Mouse (Mus musculus): ENCODE measurements around the gene Sh2b1.

Gene Sh2b1

DNA sequence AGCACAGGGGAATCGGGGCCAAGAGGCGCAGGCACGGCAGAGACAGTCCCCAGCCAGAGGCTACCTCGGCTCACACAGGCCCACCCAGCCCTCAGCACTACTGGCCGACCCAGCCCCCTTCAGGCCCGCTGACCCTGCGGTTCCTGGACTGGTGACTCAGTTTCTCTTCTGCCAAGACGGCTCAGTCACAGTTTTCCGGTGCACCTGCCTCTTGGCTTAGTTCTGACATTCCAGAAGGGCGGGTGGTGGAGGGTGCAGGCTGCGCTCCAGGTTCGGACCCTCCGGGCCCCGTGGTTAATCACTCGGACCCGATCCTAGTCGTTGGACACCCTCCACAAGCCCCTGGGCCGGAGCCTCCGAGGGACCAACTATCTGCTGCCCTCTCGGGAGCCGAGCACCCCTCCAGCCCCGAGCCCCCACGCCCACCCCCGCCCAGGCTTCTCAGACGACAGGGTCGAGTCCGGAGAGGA lies 703 bp downstream of the Sh2b1 start:
- no peak for DNase-seq (ENCODE audit: extremely low spot score, low spot score)

DNA sequence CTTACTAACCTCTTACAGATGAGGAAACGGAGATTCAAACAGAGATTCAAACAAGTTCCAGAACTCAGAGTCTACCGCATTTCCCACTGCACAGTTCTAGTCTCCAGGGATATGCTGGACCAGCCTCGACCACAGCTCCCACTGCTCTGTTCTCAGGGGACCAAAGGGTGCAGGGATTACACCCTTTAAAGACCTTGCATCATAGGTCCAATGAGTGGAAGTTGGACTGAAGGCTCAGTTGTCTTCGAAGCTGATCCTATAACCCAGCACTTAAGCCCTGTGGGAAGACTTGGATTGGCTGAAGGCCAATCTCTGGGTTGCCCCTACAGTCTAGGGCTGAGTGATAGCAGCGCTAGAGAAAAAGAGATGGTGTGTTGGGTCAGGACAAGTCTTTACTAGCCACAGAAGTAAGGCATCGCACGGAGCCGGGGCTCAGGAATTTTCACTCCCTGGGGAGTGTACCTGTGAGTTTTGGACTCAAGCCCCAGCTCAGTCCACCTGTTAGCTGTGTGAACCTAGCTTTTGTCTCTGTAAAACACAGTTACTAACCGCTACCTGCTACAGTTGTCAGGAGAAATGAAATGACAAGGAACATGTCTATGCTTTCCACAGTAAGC lies 1.6 kb downstream of the Sh2b1 start:
- no peak for DNase-seq (ENCODE audit: extremely low spot score, low spot score)

- DNase-seq (ENCODE audit: extremely low spot score, low spot score) = no peak
Observed at GRCm38 (mm10) chr7:126472713-126473112, 2.5 kb downstream of the Sh2b1 start.

- no peak for DNase-seq (ENCODE audit: extremely low spot score, low spot score)
Observed at GRCm38 (mm10) chr7:126472306-126472705, 2.9 kb downstream of the Sh2b1 start.

- no peak for DNase-seq (ENCODE audit: extremely low spot score, low spot score)
Observed at GRCm38 (mm10) chr7:126471853-126472252, 3.4 kb downstream of the Sh2b1 start.

- no peak for DNase-seq (ENCODE audit: extremely low spot score, low spot score)
Observed at GRCm38 (mm10) chr7:126471361-126471760, 3.9 kb downstream of the Sh2b1 start.

- no peak for DNase-seq (ENCODE audit: extremely low spot score, low spot score)
Observed at GRCm38 (mm10) chr7:126470077-126470476, 5.1 kb downstream of the Sh2b1 start.

GRCm38 (mm10) chr7:126467834-126468627 lies 7.2 kb downstream of the Sh2b1 start:
- DNase-seq (ENCODE audit: extremely low spot score, low spot score) = no peak

GRCm38 (mm10) chr7:126467271-126467670 lies 8.0 kb downstream of the Sh2b1 start:
- no peak for DNase-seq (ENCODE audit: extremely low spot score, low spot score)

- DNase-seq (ENCODE audit: extremely low spot score, low spot score) = no peak
Observed at GRCm38 (mm10) chr7:126466707-126467106, 8.5 kb downstream of the Sh2b1 start.

- no peak for DNase-seq (ENCODE audit: extremely low spot score, low spot score)
Observed at GRCm38 (mm10) chr7:126466116-126466515, 9.1 kb downstream of the Sh2b1 start.

DNA sequence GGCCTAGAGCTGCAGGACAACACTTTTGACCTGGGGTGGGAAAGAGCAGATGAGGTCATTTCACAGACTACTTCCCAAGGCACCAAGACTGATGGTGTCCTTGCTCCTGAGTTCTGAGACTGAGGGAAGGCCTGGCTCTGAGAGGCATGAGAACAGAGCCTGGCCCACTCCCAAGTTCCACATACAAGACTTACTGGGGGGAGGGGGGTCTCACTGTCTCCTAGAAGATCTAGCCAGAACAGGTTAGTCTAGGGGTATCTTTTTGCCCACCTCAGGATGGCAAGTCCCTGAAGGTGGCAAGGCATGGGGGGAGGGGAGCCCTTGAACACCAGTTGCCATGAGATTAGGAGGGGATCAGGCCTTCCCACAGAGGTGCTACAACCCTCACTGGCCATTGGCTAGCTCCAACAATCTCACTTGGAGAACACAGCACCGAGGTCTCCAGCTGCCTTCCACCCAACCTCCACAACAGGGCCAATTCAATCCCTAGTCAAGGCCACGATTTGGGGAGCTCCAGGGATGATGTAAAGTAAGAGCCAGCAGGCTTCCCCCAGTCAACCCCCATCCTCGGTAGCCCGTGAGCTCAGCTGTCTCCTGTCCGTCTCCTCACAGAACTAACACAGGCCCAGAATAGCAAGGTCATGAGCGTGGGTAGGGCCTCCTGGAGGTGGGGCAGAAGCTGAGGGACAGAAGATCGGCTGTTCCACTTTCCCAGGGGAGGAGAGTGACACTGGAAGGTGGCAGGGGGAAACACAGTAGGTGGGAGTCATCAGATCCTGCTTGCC lies 9.8 kb downstream of the Sh2b1 start:
- DNase-seq (ENCODE audit: extremely low spot score, low spot score) = no peak

DNA sequence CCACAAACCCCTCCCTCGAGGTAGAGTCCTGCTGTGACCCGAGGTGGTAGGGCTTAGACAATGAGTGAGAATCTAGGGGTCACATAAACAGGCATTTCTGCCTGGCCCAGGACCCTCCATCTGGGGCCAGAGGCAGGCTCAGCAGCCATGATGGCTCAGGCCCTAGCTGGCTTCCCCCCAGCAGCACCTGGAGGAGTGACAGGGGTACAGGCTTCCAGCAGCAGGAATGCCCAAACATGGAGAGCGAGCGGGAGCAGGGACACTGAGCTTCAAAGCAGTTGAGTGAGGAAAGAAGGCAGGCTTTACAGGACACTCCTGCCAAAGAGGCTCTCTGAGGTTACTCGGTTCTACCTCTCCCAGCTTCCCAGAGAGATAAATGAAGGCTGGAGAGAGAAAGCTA lies 10.4 kb downstream of the Sh2b1 start:
- DNase-seq (ENCODE audit: extremely low spot score, low spot score) = no peak

DNA sequence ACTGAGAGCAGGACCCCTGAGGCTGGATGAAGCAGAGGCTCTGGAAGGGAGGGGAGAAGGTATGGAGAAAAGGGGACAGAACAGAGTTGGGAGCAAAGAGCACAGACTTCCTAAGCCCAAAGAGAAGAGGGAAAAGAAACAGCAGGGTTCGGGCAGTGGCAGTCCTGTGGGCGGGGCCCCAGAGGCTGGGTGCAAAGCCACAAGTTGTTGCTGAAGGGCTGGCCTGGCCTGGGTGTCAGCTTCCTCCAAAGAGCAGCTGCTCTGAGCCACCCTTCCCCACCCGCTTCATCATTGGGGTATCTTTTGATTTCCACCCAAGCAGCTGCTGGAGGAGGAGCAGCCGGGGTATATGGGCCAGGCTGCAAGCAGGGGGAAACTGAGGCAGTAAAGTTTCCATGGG lies 11.1 kb downstream of the Sh2b1 start:
- DNase-seq (ENCODE audit: extremely low spot score, low spot score) = no peak

GRCm38 (mm10) chr7:126463547-126463946 lies 11.7 kb downstream of the Sh2b1 start:
- no peak for DNase-seq (ENCODE audit: extremely low spot score, low spot score)

DNA sequence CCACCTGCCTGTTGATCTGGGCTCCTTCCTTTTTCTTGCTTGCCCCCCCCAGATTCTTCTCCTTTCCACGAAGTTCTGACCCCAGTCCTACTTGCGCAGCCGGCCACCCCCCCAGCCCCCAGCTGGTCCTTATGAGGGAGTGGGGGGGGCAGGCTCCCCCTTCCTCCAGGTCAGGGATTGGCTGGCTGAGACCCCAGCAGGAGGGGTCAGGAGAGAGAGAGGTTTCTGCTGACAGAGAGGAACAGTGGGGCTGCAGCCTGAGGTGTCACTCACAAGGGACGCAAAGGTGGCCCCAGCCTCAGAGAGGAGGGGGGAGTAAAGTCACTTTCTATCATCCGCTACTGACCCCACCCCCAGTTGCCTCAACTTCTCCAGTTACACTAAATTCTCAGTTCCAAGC lies 12.2 kb downstream of the Sh2b1 start, which contains the start of gene Atp2a1:
Gene Atp2a1, minus strand, starts transcription at position 105 of the 400 bp plus-strand sequence.
- DNase-seq (ENCODE audit: extremely low spot score, low spot score) = no peak

DNA sequence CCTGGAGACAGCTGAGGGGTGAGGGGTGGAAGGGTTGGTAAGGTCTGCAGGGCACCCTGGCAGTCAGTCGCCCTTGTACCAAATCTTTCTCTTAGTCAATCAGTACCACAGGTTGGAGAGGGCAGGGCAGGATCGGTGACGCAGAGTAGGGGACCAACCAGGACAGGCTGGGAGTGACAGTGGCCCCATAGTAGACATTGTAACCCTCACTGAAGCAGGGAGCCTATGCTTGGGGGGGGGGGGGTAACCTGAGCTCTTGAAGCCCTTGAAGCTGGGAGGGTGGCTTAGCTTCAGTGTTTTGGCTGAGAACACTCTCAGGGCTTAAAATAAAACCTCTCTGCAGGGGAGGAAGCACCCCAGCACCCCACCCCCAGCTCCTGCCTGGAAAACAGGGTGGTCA lies 13.6 kb downstream of the Sh2b1 start:
- DNase-seq (ENCODE audit: extremely low spot score, low spot score) = no peak

DNA sequence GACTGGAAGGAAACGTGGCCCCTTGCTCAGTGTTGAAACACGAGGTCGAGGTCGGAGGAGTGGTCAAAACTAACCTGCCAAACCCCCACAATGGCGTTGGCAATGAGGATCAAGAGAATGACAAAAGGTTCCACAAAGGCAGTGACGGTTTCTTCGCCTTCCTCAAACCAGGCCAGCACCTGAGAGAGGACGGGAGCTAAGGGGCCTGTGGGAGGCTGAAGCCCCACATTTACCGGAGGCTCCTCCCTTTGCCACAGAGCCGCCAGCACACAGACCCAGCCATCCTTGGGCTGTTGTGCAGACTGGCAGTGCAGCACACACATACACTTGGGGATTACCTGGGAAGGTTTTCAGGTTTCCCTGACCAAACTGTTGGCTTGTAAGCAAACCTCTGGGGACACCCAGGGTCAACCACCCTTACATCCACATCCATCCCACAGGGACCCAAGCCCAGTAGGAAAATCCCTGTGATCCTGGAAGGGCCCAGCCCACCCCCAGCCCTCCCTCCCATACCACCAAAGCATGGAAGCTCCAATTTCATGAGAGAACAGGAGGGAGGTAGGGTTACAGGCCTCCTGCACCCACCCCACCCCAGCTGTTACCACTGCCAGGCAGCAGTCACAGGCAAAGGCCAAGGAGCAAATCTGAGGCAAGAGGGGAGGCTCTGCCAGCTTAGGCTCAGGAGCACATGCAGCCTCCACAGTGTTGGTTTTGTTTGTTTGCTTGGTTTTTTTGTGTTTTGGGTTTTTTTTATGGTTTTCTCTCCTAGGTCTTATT lies 14.4 kb downstream of the Sh2b1 start:
- no peak for DNase-seq (ENCODE audit: extremely low spot score, low spot score)

GRCm38 (mm10) chr7:126458844-126459618 lies 16.2 kb downstream of the Sh2b1 start:
- DNase-seq (ENCODE audit: extremely low spot score, low spot score) = no peak

DNA sequence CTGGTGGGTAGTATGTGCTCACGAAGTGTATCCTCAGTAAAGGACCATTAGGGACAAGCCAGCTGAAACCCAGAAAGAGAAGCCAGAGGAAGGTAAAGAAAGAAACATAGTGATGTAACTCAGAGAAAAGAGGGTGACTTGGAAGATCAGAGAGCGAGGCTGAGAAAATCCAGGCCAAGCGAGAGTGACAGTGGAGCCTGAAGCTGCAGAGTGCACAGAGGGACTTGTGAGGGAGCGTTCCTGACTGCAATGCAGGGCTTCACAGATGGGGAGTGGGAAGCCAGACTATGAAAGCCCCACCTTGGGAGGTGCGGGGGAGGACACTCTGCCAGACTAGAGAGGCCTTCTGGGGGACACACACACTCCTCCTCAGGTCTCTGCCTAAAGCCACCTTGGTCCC lies 17.0 kb downstream of the Sh2b1 start:
- no peak for DNase-seq (ENCODE audit: extremely low spot score, low spot score)
